Mouse (Mus musculus): ENCODE data around the gene Gpr108. TPM values are rescaled to one million over a fixed set of nuclear protein-coding genes. Genes with fewer than 3 reads are reported as not detected.
"Not testable (repeated sequence)": the region's sequence is repeated elsewhere in the genome, so short reads cannot be mapped to it uniquely, and the experiment has no call there.

The Gpr108 gene
- 81.0 and 96.4 TPM in 2 replicates for total RNA-seq (2021)
- long read RNA-seq, transcript Gpr108-201 (17 exons, 2,064 nt) = major isoform, 39 of 96 reads
- long read RNA-seq, transcript Gpr108-204 (17 exons, 2,405 nt) = minor isoform, 32 of 96 reads
- long read RNA-seq, partial matches to known transcripts = 12 of 96 reads
- long read RNA-seq, other reads (novel, unspliced or antisense) = 13 of 96 reads

DNA sequence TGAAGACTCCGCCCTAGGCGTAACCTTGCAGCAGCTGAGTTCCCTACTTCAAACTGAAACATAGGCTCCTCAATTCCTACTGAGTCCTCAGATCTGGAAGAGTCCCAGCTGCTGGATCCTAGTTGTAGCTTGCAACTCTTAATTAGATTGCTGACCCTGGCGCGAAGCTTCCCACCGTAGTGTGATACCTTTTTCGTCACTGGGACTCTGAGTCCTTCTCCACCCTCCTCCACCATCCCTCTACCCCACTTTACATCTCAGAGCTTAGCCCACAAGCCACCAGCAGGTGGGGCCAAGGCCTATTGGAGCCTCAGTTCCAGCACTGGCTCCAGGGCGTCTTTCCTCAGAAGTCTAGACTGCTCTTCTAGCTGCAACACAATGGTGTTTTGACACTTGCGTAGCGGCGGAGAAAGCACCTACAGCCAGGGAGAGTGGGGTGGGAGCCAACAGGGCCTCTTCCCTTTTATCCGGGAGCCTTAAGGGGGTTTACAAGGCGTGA is at the start of gene Gpr108:
Gene Gpr108 (minus strand): TSS at position 246 of the 499 bp plus-strand sequence.
- peak; percentile 80 for DNase-seq

GRCm38 (mm10) chr17:57297040-57297439 is 48.8 kb upstream of the Gpr108 start:
- DNase-seq = no peak

DNA sequence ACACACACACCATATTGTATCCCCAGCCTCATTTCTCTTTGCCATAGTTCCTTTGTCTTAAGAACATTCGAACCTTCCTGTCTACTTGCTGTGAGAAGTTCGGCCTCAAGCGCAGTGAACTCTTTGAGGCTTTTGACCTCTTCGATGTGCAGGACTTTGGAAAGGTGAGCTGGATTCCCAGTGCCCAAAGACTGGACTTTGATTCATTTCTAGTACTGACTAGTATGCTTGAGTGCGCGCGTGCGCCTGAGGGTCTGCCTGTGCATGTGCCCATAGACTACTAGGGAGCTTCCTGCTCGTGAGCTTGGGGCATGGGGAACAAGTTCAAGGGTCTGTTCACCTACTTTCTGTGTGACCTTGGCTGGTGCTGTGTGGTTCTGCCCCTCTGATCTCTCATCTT is 47.7 kb upstream of the Gpr108 start:
- no peak for DNase-seq

DNA sequence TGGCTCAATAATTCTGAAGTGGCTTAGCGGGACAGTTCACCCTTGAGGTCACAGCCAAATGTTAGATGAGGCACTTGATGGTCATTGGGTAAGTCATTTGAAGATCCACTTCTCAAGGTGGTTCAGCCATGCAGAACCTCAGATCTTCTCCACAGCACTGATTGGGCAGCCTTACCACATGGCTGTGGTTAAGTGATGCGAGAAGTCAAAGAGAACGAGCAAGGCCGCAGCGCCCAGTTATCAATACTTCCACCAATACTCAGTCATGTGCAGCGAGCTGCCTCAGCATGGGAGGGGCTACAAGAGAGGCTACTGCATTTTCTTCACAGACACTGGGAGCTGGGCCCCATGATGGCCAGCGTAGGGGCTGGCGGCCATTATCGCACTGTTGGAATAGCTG is 44.7 kb upstream of the Gpr108 start:
- no peak for DNase-seq

- no peak for DNase-seq
These were observed 44.1 kb upstream of the Gpr108 start for GRCm38 (mm10) chr17:57292302-57292701.

DNA sequence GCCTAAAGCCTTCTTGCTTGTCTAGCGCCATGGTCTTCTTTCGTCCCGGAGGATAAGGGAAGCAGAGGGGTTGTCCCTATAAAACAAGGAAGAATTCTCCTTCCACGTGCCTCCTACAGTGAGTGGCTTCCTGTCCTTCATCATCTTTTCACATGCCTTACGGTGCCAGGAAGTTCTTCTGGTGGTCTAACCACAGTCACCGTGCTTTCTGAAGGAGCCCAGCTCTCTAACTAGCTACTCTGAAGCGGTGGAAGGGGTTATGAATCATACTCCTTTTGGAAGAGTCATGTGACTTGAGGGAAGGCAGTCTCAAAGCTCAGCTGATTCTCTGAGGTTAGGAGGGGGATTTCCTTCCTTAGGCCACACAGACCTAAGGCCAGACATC is 42.4 kb upstream of the Gpr108 start:
- no peak for DNase-seq

GRCm38 (mm10) chr17:57290001-57290670 is 41.9 kb upstream of the Gpr108 start:
- DNase-seq = no peak

DNA sequence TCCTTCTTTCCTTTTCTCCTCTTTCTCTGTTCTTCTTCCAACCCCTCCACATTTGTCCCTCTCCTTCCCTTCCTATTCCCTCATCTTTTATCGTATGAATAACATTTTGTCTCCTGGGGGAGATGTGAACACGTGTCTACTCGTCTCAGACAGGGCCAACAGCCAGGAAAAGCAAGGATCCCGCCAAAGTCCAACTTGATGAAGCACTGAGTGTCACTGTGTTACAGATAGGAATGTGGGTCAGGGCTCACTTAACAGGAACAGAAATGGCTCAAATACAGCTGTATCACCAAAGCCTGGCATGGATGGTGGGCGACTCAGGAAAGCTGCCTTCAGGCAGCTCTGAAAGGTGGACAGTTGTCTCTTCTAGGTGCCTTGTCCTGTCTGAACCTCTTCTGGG is 41.0 kb upstream of the Gpr108 start:
- no peak for DNase-seq

DNA sequence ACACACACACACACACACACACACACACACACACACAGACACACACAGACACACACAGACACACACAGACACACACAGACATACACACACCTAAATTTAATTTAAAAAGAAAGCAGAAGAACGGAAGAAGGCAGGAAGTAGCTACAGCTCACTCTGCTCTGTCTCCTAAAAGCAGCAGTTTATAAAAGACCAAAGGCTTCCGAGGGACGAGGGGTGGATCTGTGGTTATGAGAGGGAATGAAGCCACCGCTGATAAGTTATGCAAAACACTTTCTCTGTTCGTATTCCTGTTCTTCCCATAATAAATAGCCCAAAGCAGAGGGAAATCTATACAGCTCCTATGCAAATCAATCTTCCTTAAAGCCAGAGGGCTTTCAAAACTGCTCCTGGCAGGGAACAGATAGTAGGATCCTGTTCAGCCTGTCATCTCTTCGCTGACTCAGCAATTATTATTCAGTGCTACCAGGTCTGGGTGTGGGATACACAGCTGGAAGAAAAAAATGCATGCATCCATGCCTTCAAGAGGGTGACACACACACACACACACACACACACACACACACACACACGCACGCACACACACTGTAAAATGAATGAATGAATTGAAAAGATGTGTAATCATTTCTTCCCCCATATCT is 38.6 kb upstream of the Gpr108 start:
- no peak for DNase-seq

DNA sequence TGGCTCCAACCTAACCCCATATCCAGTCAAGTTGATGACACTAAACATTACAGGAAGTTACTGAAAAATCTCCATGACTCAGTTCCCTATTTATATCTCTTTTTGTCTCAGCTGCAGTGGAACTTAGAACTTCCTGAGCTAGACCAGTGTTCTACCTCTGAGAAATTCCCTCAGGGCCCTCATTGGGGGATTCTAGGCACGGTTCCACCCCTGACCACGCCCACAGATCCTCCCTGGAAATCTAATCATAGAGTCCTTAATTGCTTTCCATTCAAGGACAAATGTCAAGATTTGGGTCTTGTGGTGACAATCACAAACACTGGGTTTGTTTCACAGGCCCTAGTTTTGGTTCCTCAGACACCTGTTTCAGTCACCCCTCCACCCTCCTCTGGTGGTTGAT is 36.8 kb upstream of the Gpr108 start:
- DNase-seq = no peak

- no peak for DNase-seq
These were observed 35.7 kb upstream of the Gpr108 start for GRCm38 (mm10) chr17:57283906-57284305.

GRCm38 (mm10) chr17:57280411-57280810 is 32.2 kb upstream of the Gpr108 start:
- no peak for DNase-seq

DNA sequence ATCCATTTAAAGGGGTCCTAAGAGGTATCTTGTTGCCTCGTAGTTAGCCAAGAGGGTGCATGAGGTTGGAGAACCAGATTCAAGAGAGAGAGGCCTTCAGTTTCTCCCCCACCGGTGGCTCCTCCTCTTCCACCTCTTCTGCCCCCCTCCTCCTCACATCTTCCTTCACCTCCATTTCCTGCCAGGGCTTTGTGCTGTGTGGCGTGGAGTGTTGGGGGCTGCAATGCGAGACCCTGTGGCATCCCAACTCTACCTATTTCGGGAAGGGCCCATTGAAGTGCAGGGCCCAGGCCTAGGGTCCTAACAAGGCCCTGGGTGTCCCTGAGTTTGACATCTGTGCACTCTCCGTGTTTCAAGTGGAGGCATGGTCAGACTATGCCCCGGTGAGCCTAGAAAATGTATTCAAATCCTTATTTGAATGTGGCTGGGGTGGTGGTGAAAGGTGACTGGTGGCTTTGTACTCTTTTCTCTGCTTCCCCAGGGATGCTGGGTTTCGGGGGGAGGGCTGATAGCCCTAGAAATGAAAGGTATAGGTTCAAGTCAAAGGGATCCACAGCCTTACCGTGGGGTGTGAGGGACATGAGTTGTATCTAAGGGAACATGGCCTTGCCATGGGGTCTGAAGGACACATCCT is 31.5 kb upstream of the Gpr108 start:
- DNase-seq = no peak

DNA sequence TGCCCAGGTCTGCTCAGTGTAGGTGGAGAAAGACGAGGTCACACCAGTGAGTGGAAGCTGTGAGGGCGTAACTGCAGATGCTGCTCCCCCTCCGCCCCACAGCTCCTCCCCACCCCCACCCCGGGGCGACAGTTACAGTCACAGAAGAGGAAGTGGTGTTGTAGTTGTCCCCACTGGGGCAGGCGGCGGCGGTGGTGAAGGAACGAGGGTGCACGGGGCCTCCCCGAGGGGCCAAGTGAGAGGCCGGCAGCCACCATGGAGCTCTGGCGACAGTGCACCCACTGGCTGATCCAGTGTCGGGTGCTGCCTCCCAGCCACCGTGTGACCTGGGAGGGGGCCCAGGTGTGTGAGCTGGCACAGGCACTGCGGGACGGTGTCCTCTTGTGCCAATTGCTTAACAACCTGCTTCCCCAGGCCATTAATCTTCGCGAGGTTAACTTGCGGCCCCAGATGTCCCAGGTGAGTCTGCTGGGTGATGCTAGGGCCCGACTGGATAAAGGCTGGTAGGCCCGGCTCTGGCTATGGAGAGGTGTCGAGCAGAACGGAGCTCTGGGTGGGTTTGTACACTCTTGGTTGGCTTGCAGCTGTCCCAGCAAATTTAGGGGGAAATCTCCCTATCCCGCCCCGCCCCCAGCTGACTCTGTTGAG is 30.8 kb upstream of the Gpr108 start, which contains the start of gene Vav1:
Gene Vav1 (plus strand): TSS at position 158 of the 648 bp plus-strand sequence.
- DNase-seq = no peak

DNA sequence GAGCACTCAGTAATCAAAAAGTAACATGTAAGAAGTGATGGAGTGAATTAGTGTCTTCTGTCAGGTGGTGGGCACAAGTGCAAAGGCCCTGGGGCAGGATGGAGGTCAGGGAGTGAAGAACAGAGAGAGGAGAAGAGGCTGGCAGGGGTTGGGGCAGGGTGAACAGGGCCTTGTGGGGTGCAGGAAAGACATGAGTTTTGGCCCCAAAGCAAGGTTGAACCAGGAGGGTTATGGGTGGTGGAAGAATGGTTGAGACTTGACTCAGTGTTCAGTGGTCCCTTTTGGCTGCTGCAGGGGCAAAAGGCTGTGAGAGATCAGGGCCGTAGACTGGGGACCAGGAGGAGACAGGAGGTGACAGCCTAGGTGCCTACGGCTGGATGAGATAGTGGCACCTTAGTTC is 30.3 kb upstream of the Gpr108 start:
- DNase-seq = no peak

- not testable (repeated sequence) for DNase-seq
These were observed 29.5 kb upstream of the Gpr108 start for GRCm38 (mm10) chr17:57277598-57278261.

DNA sequence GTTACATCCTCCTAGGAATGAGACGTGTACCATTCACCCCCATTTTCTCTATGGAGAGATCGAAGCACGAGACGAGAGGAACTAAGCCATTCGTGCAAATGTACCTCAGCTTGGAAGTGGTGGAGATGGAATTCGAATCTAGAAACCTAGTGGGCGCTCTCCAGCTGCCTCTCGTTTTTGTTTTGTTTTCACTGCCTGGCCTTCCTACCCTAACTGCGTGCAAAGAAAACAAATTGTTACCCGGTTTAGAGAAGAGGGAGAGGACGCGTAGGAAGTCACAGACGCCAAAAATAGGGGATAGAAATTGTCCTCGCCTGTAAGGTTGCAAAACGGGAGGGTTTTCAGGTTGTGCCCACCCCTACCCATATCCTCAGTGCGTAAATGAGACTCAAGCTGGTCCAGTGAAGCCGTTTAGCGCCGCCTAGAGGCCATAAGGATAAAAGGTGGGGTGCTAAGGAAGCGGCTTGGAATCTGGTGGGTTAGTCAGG is 28.4 kb upstream of the Gpr108 start:
- peak; percentile 69 for DNase-seq

DNA sequence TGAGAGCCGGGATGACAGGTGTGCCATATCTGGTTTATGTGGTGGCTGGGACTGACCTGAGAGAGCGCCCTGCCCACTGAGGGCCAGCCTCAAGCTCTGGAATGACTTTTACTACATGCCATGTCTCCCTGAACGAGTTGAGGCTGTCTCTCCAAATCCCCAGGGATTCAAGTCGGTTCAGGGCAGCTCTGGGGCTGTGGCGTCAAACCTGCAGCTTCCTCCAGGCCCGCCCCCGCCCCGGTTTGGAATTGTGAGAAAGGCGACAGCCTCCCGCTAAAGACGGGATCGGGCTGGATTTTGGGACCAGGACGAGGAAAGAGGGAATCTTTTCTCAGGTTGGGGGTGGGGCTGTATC is 27.7 kb upstream of the Gpr108 start:
- no peak for DNase-seq

GRCm38 (mm10) chr17:57275111-57275996 is 27.1 kb upstream of the Gpr108 start:
- DNase-seq = peak; percentile 94

DNA sequence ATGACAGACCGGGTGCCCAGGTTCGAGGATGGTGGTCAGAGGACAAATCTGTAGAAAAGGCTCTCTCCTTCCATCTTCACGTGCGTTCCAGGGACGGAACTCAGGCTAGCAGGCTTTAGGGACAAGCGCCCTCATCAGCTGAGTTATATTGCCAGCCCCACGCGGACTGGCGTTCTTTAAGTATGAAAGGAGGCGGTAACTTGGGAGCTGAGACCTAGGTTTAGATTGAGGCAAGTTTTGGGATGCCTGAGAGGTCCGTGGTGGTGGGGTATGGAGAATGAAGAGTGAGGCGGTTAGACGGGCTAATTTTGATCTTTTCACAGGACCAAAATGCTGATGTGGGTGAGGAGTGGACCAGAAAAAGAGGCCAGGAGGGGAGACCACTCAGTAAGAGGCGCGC is 26.4 kb upstream of the Gpr108 start:
- DNase-seq = no peak

DNA sequence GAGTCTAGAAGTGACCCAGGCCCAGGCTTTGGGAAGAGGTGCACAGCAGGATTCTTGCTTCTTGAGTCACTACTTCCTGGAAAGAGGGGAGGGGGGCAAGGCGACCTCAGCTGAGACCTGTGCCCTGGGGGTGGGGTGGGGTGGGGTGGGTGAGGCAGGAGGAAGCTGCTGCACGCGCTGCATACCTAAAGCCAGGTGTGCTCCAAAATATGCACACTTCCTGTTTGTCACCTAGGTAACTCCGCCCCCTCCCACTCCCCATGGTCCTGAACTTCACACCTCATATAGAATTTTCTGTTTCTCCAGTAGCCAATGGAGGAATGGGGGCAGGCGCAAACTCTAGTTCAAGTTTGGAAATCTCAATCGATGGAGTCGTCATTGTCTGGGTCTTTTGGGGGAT is 25.6 kb upstream of the Gpr108 start:
- DNase-seq = no peak

All from adrenal gland, postnatal 25 days (tissue).